Mouse (Mus musculus) liver, embryonic 14.5 days (tissue): ENCODE measurements around the gene H60b. TPM values are rescaled to one million over a fixed set of nuclear protein-coding genes. Genes with fewer than 3 reads are reported as not detected.
"Not testable (repeated sequence)": the region's sequence is repeated elsewhere in the genome, so short reads cannot be mapped to it uniquely, and the experiment has no call there.

Experiments
- ATAC-seq: fragments of 200-750 bp; cut with Nextera tagmentation; 2 replicates; pipeline ENCODE4 v1.8.0; 2017; ENCODE audit warnings: moderate number of reproducible peaks, mild to moderate bottlenecking, moderate library complexity; ENCODE audit not compliant: insufficient read depth
- DNase-seq, 3 experiments: peaks; one replicate each; pipeline ENCODE4 v3.0.0-alpha.2; 2012 to 2013; ENCODE audit warnings: low read depth in 3 of 3, low spot score in 3 of 3
- H3K27ac ChIP-seq: fragments of 300-500 bp; sonication (generic); 2 replicates; pipeline ENCODE4 v1.5.1; 2014; ENCODE audit warnings: moderate library complexity, mild to moderate bottlenecking, control low read depth, inconsistent platforms
- H3K27me3 ChIP-seq: fragments of 300-500 bp; sonication (generic); 2 replicates; pipeline ENCODE4 v1.6.1; 2014; ENCODE audit warnings: mild to moderate bottlenecking, low read length, moderate library complexity; ENCODE audit not compliant: control insufficient read depth, insufficient read depth
- H3K36me3 ChIP-seq: fragments of 300-500 bp; sonication (generic); replicated peaks from 2 replicates; pipeline ENCODE4 v1.6.1; 2014; ENCODE audit warnings: low read depth; ENCODE audit not compliant: control insufficient read depth, insufficient read depth
- H3K4me1 ChIP-seq, 2 experiments: fragments of 200-500 bp in 1 of 2; fragments of 300-500 bp in 1 of 2; sonication (generic) in 1 of 2; replicated peaks; 2 replicates each; pipeline ENCODE4 v1.6.1; 2012 to 2014; ENCODE audit warnings: antibody characterized with exemption in 1 of 2, inconsistent platforms in 1 of 2, low read length in 1 of 2; ENCODE audit not compliant: control insufficient read depth in 2 of 2, insufficient read depth in 2 of 2
- H3K4me2 ChIP-seq: fragments of 300-500 bp; sonication (generic); 2 replicates; pipeline ENCODE4 v1.6.1; 2014; ENCODE audit warnings: low read depth, mild to moderate bottlenecking, control low read depth, moderate library complexity
- H3K4me3 ChIP-seq, 2 experiments: fragments of 200-500 bp in 1 of 2; fragments of 300-500 bp in 1 of 2; sonication (generic) in 1 of 2; 2 replicates each; pipeline ENCODE4 v1.5.1; 2012 to 2014; ENCODE audit warnings: low read depth in 2 of 2, low read length in 2 of 2, mild to moderate bottlenecking in 2 of 2, control low read depth in 1 of 2, inconsistent platforms in 1 of 2, moderate library complexity in 1 of 2; ENCODE audit not compliant: insufficient read depth in 1 of 2
- H3K9ac ChIP-seq: fragments of 300-500 bp; sonication (generic); replicated peaks from 2 replicates; pipeline ENCODE4 v1.6.1; 2014; ENCODE audit warnings: mild to moderate bottlenecking, control low read depth, moderate library complexity
- H3K9me3 ChIP-seq: fragments of 300-500 bp; sonication (generic); 2 replicates; pipeline ENCODE4 v1.6.1; 2016; ENCODE audit warnings: low read length, mixed read lengths; ENCODE audit not compliant: control insufficient read depth
- CTCF ChIP-seq: IDR thresholded peaks from 2 replicates; pipeline ENCODE4 v1.5.1; 2016; ENCODE audit warnings: antibody characterized with exemption, low read depth, control low read depth
- EP300 ChIP-seq: IDR thresholded peaks from 2 replicates; pipeline ENCODE4 v1.6.1; 2016; ENCODE audit warnings: antibody characterized with exemption, low read depth
- WGBS: fragments of 180-500 bp; shearing (Covaris S2); extraction: QIAGEN DNeasy Blood & Tissue Kit; methylation state at CpG from one replicate; pipeline ENCODE4 v1.1.7; 2014; ENCODE audit not compliant: insufficient replicate concordance; 5-methylcytosine and 5-hydroxymethylcytosine counted together
- polyA plus RNA-seq, 2 experiments: library from polyadenylated mRNA; depleted of rRNA in 1 of 2; stranded (reverse) in 1 of 2; unstranded in 1 of 2; fragments of >200 nt; fragmentation: Nextera tagmentation in 1 of 2; extraction: Ambion mirVana in 1 of 2; gene quantifications; 2 replicates each; pipeline versions ENCODE4 v1.2.1 to v1.2.3; 2012 to 2014

H60b gene
- polyA plus RNA-seq (2012; rRNA removed) (0.10 and 0.16 TPM in 2 replicates), polyA plus RNA-seq (2014; fragmentation: Nextera tagmentation; extraction: Ambion mirVana) (not detected in 2 replicates)

DNA sequence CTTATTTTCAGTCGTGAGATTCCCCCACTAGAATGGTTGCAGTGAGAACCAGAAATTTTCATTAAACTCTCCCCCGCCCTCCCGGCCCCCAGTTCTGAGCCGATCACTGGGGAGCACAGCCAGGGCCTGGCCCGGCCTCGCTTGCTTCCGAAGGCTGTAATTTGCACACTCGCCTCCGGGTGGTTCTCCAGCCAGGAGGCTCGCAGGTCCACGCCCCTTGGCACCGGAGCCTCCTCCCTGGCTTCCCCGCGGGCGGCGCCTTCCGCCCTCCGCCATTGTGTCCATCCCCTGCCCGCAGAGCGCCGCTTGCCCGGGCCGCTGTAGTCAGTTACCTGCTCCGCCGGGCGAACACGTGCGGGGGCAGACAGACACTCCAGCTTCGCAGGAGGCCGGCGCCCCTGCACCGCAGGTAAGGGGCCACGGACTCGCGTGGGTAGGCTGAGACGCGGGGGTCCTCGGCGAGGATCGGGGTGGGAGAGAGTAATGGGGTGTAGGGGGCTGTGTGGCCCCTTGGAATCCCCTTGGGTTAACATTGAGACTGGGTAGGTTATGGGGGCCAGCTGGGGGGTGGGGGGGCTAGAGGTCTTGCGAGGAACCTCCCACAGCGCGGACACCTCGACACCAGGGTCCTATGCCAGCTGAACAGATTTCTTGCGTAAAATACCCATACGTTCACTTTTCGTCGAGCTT, at the start of gene H60b, which contains the start of gene Raet1e:
TSS of gene H60b (plus strand) at position 277 of the 690 bp plus-strand sequence.
TSS of gene Raet1e (plus strand) at position 260 of the 690 bp plus-strand sequence.
- H3K4me2 ChIP-seq = peak within 1 kb of the TSS; percentile 32
- not testable (repeated sequence) for H3K9ac ChIP-seq, H3K27ac ChIP-seq, H3K9me3 ChIP-seq, ATAC-seq, DNase-seq, H3K36me3 ChIP-seq, H3K4me1 ChIP-seq
- under 1% methylated on average over 48 of the region's 48 CpGs for WGBS
- H3K27me3 ChIP-seq = peaks cover 64% of the 10 kb centered on the region
- peak within 1 kb of the TSS in 1 of 2 experiments; percentile 27; a peak in 2 of 4 replicates for H3K4me3 ChIP-seq

DNA sequence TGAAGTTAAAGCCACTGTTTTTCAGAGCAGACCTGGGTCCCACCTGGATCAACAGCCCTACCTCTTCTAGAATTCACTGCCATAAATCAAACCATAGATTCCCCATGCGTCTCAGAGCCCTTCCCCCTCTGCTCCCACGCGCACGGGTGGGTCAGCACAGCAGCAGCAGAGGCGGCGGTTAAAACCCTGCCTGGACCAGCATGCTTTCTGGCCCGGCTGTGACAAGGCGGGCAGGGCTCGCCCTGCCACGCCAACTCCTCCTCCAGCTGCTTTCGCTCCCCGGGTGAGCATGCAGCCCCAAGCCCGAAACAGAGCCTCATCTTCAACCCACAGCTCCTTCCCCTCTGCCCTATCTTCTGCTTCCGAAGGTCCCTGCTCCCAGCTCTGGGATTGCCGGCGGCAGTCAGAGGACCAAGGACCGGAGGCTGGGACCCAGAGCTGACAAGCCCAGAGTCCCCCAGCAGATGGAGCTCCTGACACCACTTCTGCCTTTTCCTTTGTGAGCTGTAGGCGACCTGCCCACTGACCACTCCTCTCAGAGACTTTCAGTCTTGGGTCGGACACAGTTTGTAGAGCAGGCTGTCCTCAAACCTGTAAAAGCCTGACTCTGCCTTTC, 17.6 kb upstream of the H60b start:
- Histone ChIP-seq H3K36me3 (no peaks in the 10 kb centered on the region), H3K27ac (no peak overlapping the region), H3K4me3 (peak overlapping the region in 1 of 2 experiments; percentile 4; a peak in 1 of 4 replicates), H3K9ac (no peak overlapping the region), H3K4me1 (no peaks in the 10 kb centered on the region), H3K27me3 (no peaks in the 10 kb centered on the region), H3K4me2 (peak overlapping the region; percentile 23; the same call in 1 of the 2 replicates), H3K9me3 (no peaks in the 10 kb centered on the region)
- ATAC-seq (no peak), DNase-seq (no peak)
- TF ChIP-seq EP300 (no peak), CTCF (peak; percentile 65)
- 2% methylated on average over 19 of the region's 19 CpGs for WGBS

DNA sequence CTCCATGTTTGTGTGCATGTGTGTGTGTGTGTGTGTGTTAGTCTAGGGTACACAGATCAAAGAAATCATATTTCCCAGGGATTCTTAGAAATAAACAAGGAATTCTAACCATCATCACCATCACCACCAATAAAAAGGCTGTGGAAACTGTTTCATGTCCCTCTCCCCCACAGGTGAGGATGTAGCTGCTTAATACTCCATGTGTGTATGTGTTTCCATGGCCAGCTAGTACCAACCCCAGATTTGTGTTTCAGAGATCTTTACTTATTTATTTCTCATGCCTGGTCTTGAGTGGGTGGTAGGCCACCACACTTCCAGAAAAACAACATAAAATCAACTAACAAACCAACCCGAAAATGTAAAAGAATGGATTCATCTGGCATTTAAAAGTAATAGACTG, 16.2 kb upstream of the H60b start:
- not testable (repeated sequence) for H3K27ac ChIP-seq, ATAC-seq, H3K27me3 ChIP-seq, H3K9ac ChIP-seq, H3K4me2 ChIP-seq, H3K4me3 ChIP-seq, H3K4me1 ChIP-seq, H3K36me3 ChIP-seq, H3K9me3 ChIP-seq
- 56% methylated on average over 1 of the region's 1 CpGs for WGBS
- DNase-seq = peak; percentile 55 to 75 (median 64)

DNA sequence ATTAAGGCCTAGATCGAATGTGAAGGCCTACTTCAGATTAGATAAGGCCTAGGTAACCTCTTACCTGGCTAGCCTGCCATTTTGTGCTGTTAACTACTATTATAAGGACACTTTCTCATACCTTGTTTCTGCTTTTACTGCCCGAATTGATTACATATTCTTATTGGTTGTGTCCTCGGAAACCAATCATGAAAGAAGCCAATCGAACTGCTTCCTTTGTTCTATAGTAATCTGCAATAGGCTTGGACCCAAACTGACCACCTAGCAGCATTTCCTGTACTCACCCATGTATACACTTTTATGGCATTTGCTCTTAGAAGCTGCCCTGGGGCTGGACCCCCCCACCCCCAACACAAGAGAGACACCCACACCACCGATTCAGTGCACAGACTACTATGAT, 15.5 kb upstream of the H60b start:
- no peak for ATAC-seq
- no peak overlapping the region for H3K27ac ChIP-seq

DNA sequence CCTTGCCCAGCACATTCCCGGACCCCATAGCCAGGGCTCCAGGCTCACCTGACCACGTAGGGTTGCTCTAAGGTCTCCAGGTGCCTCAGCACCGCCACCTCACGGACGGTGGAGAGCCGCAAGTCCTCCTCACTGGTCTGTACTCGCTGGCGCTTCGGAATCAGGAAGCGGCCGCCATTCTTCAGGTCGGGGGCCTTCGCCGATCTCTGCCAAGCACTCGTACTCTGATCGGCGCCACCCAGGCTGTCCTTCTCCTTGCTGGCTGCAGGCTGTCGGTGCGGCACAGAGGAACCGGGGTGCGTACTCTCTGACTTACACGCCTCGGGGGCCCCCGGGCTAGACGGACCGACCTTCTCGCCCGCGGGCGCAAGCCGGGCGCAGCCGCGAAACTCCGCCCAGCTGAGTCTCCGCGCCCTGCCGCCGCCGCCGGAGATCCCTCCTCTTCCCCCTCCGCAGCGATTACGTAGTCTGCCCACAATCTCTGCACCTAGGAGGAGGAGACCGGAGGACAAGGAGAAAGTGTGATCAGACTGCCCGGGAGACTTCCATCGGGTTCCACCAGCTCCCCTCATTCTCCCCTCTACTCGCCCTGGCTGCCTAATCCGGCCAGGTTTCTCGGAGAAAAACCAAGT, 9.8 kb upstream of the H60b start:
- Histone ChIP-seq H3K36me3 (no peaks in the 10 kb centered on the region), H3K27ac (no peak overlapping the region), H3K9ac (peak overlapping the region; percentile 28; the same call in 1 of the 2 replicates), H3K4me3 (peak overlapping the region; percentile 56 to 68), H3K9me3 (no peaks in the 10 kb centered on the region), H3K4me1 (no peaks in the 10 kb centered on the region), H3K4me2 (peak overlapping the region; percentile 62), H3K27me3 (peaks cover 42% of the 10 kb centered on the region)
- under 1% methylated on average over 48 of the region's 50 CpGs for WGBS
- DNase-seq = peak in 1 of 3 experiments; percentile 20
- TF ChIP-seq CTCF = peak; percentile 59
- TF ChIP-seq EP300 = no peak
- peak; percentile 65 for ATAC-seq

More for the DNA sequence above, 15.5 kb upstream of the H60b start:
- WGBS = 54% methylated on average over 5 of the region's 5 CpGs
- TF ChIP-seq EP300 (no peak), CTCF (no peak)
- H3K9ac ChIP-seq = no peak overlapping the region
- no peaks in the 10 kb centered on the region for H3K9me3 ChIP-seq
- no peak overlapping the region for H3K4me3 ChIP-seq
- no peak for DNase-seq
- no peaks in the 10 kb centered on the region for H3K36me3 ChIP-seq
- no peaks in the 10 kb centered on the region for H3K27me3 ChIP-seq
- H3K4me2 ChIP-seq = no peak overlapping the region
- no peaks in the 10 kb centered on the region for H3K4me1 ChIP-seq
